Mouse (Mus musculus): ENCODE results near the gene Tmem145.

DNA sequence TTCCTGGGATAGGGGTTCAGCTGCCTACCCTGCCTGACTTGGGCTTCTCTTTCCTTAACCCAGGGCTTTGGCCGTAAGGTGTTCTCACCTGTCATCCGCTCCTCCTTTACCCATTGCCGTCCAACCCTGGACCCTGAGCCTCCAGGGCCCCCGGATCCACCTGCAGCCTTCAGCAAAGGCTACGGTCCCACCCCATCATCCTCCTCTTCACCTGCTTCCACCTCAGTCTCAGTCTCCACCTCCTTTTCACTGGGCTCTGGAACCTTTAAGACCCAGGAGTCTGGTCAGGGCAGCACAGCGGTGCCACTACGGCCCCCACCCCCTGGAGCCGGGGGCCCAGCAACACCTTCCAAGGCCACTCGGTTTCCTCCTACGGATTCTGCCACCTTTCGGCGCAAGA is 17.9 kb upstream of the Tmem145 start:
- TF ChIP-seq CTCF (IDR thresholded peaks at IDR 0.05; ENCODE audit: low read depth): no peak
- TF ChIP-seq EP300 (optimal IDR thresholded peaks at IDR 0.05): no peak

Data from stomach, postnatal 0 days (tissue).